Mouse (Mus musculus) bone marrow, adult 2 months (tissue): ENCODE results near the gene Gpr87. TPM values are rescaled to one million over a fixed set of nuclear protein-coding genes. Genes with fewer than 3 reads are reported as not detected.
A peak's percentile ranks its signal among the peaks of the same experiment; 100 is the strongest.

ENCODE experiments used
- H3K27ac ChIP-seq: fragments of 200-500 bp; 2 replicates; pipeline ENCODE4 v1.5.1; 2012; ENCODE audit warnings: low read depth, mild to moderate bottlenecking, control low read depth, inconsistent platforms, low read length; ENCODE audit not compliant: control insufficient read depth, poor library complexity, insufficient read depth
- H3K4me1 ChIP-seq: fragments of 200-500 bp; 2 replicates; pipeline ENCODE4 v1.6.1; 2011; ENCODE audit warnings: low read length; ENCODE audit not compliant: control insufficient read depth, insufficient read depth
- H3K4me3 ChIP-seq: fragments of 200-500 bp; replicated peaks from 2 replicates; pipeline ENCODE3; 2011; ENCODE audit warnings: mild to moderate bottlenecking, low read depth, low read length, control low read depth; ENCODE audit not compliant: control insufficient read depth
- CTCF ChIP-seq: fragments of 200-500 bp; IDR thresholded peaks from 2 replicates; pipeline ENCODE4 v1.5.1; 2011; ENCODE audit warnings: low read length, control low read depth; ENCODE audit not compliant: control insufficient read depth, insufficient read depth
- POLR2A ChIP-seq: fragments of 200-500 bp; IDR thresholded peaks from 2 replicates; pipeline ENCODE4 v1.6.1; 2011; ENCODE audit warnings: low read depth, mild to moderate bottlenecking, control low read depth, low read length, borderline replicate concordance; ENCODE audit not compliant: control insufficient read depth
- WGBS: fragments of 180-500 bp; shearing (Covaris S2); methylation state at CpG from one replicate; pipeline ENCODE4 v1.1.7; 2018; 5-methylcytosine and 5-hydroxymethylcytosine counted together
- polyA plus RNA-seq: library from polyadenylated mRNA; stranded (reverse); fragments of >200 nt; gene quantifications from 2 replicates; pipeline ENCODE4 v1.2.4, GENCODE M21; 2011; ENCODE audit warnings: low replicate concordance; ENCODE audit not compliant: missing spikeins, insufficient read depth, insufficient read length

Gpr87 gene
- polyA plus RNA-seq, 1 experiment: not detected

DNA sequence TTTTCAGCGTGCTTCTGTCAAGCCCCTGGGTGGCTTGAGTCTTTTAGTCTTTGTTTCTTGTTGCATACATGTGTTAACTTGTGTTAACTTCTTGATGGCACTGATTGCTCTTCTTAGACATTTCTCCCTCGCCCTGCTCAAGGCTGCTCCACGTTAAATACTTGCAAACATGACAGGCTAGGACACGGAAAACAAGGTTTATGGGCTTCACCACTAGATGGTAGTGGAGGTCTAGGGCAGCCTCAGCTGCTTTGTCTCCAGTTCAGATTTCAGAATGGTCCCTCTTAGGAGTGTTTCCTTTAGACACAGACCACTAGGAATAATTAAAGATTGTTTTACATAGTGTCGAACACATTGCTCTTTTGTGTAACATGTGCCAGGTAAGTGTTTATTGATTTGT lies 19.7 kb downstream of the Gpr87 start:
- H3K4me1 ChIP-seq: no peaks in the 10 kb centered on the region
- no peak overlapping the region for H3K4me3 ChIP-seq
- H3K27ac ChIP-seq: no peak overlapping the region
- 23% methylated on average over 5 of the region's 5 CpGs for WGBS
- TF ChIP-seq POLR2A: no peak
- TF ChIP-seq CTCF: peak; percentile 66

DNA sequence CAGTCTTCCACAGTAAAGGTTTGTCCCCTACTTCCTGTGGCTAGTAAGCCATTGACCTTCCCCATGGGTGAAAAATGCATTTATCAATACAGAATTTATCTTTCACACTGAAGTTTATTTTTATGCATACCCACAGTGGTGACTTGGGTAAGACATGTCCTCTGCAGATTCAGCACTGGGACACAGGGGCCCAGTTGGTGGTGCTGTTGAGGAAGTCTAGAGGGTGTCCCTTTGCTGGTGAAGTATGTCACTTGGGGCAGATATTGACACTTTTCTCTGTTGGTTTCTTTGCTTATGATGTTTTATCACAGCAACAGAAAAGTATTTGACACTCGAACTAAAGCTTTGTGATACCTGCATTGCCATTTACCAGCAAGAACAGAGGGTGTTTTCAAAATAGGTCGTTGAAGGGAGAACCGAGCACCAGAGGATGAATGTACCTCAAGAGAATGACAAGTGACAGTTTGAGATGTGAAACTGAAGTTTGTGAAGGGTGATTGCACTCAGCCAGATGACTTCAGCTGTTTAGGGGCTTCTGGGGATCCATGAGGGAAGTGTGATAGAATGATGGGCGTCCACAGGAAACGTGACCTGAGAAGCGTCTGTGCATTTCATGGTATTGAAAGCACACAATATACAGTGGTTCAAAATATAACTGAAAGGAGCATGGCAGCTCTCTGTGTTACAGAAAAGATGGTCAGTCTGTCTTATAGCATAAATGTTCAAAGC lies 20.3 kb downstream of the Gpr87 start:
- peak; percentile 37; the same call in 1 of the 2 replicates for TF ChIP-seq CTCF
- no peak for TF ChIP-seq POLR2A
- Histone ChIP-seq H3K27ac (no peak overlapping the region), H3K4me1 (no peaks in the 10 kb centered on the region), H3K4me3 (no peak overlapping the region)
- WGBS: 38% methylated on average over 6 of the region's 6 CpGs

DNA sequence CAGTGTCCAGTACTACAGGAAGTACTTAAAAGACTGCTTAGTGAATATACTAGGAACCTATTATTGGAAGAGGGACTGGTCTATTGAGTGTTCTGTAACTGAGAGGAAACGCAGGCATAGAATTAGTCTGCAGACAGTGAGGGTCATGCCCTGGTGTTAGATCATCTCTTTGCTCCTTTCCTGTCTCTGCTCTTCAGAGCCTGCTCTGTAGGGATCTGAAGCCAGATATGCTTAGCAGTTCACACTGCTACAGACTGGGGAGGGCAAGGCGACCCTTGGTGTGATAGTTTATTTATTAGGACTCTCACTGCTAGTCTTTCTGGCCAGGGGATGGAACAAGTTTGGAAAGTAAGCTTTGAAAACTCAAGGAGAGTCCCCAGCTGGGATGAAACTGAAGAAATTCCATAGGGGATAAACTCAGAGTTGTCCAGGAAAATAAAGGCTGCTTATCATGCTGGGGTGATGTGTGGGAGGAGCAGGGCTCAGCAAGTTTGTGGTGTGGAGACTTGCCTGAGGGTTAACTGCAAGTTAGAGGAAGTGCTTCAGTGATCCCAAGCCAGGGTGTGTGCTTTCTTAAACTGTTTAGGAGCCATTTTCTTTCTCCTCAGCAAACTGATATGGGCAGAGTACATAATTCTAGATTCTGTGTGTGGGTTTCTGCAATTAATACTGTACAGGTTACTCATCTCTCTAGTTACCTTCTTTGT lies 24.8 kb downstream of the Gpr87 start:
- no peak for TF ChIP-seq POLR2A
- no peak for TF ChIP-seq CTCF
- no peak overlapping the region for H3K4me3 ChIP-seq
- H3K27ac ChIP-seq: no peak overlapping the region
- H3K4me1 ChIP-seq: no peaks in the 10 kb centered on the region
- WGBS: 78% methylated on average over 2 of the region's 2 CpGs

DNA sequence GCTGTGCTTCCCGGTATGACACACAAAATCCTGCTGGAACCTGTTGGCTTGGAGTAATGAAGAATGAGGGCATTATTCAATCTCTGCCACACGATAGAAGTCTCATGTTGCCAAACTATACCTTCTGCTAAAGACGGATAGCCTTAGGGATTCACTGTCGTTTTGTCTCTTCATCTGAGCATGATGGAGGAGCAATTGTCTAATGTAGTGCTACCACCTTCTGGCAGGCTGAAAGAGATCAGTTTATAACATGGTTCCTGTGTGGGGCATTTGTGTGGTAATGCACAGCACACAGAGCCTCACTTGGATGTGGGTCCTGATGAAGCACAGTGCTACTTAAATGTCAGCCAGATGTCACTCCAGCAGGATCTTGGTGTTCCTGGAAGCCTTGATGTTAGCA lies 25.7 kb downstream of the Gpr87 start:
- 67% methylated on average over 4 of the region's 4 CpGs for WGBS
- Histone ChIP-seq H3K4me1 (no peaks in the 10 kb centered on the region), H3K4me3 (no peak overlapping the region), H3K27ac (no peak overlapping the region)
- no peak for TF ChIP-seq CTCF
- TF ChIP-seq POLR2A: no peak

DNA sequence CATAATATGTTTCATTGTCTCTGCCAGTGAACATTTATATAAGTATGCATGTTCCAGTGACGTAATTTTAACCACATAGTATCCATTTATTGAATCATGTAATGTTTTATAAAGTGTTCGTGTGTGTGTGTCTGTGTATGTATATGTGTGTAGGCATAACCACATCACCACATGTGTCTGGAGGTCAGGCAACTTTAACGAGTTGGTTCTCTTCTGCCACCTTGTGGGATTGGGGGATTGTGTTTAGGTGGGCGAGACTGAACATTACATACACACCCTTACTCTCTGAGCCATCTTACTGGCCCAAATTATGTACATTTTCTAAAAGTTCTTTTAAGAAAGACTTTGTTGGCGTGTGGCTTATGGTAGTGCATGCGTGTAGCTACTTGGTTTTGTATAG lies 26.4 kb downstream of the Gpr87 start:
- 53% methylated on average over 6 of the region's 6 CpGs for WGBS
- Histone ChIP-seq H3K27ac (no peak overlapping the region), H3K4me3 (no peak overlapping the region), H3K4me1 (no peaks in the 10 kb centered on the region)
- no peak for TF ChIP-seq POLR2A

DNA sequence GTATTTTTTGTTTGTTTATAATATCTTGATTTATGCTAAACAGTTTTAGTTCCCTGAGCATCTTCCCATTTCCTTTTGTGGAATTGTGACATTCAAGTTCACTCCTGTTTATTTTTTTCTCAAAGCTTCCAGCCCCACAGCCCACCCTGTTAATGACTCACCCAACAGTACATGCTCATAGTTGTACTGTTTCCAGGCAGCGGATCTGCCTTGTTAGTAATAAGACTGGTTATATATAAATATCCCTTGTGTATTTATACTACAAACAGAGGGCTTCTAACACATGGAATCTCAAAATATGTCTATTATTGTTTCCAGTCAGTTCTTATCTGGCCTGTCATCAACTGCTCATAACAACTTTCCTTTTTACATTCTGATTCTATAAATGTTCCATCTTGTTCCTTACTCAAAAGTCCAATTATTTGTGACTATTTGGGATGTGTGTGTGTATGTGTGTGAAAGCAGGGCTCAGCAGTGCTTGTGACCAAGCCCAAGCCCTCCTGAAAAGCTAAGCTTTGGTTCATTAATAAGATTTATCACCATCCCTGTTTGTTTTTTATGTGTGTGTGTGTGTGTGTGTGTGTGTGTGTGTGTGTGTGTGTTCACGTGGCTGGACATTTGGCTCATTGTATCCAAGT lies 27.4 kb downstream of the Gpr87 start:
- TF ChIP-seq POLR2A: no peak
- no peak for TF ChIP-seq CTCF
- Histone ChIP-seq H3K4me1 (no peaks in the 10 kb centered on the region), H3K27ac (no peak overlapping the region), H3K4me3 (no peak overlapping the region)
- 66% methylated on average over 2 of the region's 2 CpGs for WGBS

DNA sequence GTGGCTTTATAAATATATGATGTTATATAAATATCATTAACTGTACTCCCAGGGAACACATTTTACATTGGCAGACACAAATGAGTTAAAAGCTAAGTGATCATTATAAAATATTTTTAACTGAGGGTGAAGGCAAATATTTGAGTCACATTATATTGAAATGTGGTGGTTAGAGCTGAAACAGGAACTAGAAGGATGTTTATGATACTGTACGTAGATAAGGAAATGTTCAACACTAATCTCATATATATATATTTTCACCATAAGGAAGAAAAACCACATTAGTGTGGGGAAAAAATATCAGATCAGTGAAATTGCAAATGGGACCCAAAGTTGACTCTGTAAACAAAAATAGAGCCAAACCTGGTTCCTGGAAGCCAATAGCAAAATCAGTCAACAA lies 34.4 kb downstream of the Gpr87 start:
- WGBS: 26% methylated on average over 1 of the region's 1 CpGs
- no peaks in the 10 kb centered on the region for H3K4me1 ChIP-seq
- no peak overlapping the region for H3K27ac ChIP-seq
- TF ChIP-seq CTCF (no peak), POLR2A (no peak)
- no peak overlapping the region for H3K4me3 ChIP-seq

DNA sequence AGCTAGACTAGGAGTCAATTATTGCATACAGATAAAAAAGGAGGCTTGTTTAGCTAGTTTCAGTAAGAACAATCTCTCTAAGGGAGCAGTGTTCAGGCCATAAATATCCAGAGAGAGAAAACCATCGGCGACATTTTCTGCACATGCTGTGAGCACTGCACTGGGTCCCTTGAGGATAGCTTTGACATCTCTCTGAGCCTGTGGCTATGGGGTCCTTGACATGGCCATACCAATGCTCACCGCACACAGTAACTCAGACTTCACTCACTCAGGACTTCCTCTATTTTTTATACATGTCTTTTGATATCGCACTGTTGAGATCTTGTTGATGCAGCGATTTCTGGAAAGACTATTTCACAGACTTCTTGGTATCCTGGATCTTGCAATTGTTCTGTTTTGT lies 37.9 kb downstream of the Gpr87 start:
- H3K4me1 ChIP-seq: no peaks in the 10 kb centered on the region; the same call in 1 of the 2 replicates
- 60% methylated on average over 5 of the region's 5 CpGs for WGBS
- H3K4me3 ChIP-seq: no peak overlapping the region
- H3K27ac ChIP-seq: no peak overlapping the region
- TF ChIP-seq CTCF: no peak
- TF ChIP-seq POLR2A: no peak
